Mouse (Mus musculus) kidney, embryonic 14.5 days (tissue): ENCODE measurements at regions not wholly inside any gene's neighbourhood (a gene's known extent, or its start where the extent isn't known, plus 50 kb on each side); places are given as distances from the start of the nearest gene placed in this dataset.

ENCODE experiments used
- ATAC-seq: fragments of 200-750 bp; cut with Nextera tagmentation; 2 replicates; pipeline ENCODE4 v1.8.0; 2017; ENCODE audit warnings: moderate number of reproducible peaks, mild to moderate bottlenecking, moderate TSS enrichment, moderate library complexity; ENCODE audit not compliant: low FRiP score, low TSS enrichment
- H3K27ac ChIP-seq: fragments of 300-500 bp; sonication (generic); 2 replicates; pipeline ENCODE4 v1.5.1; 2014; ENCODE audit warnings: low read depth, mild to moderate bottlenecking, low read length, moderate library complexity, mixed read lengths
- H3K27me3 ChIP-seq: fragments of 300-500 bp; sonication (generic); 2 replicates; pipeline ENCODE4 v1.6.1; 2014; ENCODE audit warnings: mild to moderate bottlenecking, low read length; ENCODE audit not compliant: control insufficient read depth, insufficient read depth
- H3K36me3 ChIP-seq: fragments of 300-500 bp; sonication (generic); 2 replicates; pipeline ENCODE4 v1.6.1; 2014; ENCODE audit warnings: low read length, mixed read lengths; ENCODE audit not compliant: control insufficient read depth, insufficient read depth
- H3K4me1 ChIP-seq: fragments of 300-500 bp; sonication (generic); 2 replicates; pipeline ENCODE4 v1.6.1; 2014; ENCODE audit warnings: low read length, mixed read lengths; ENCODE audit not compliant: control insufficient read depth, insufficient read depth
- H3K4me2 ChIP-seq: fragments of 300-500 bp; sonication (generic); replicated peaks from 2 replicates; pipeline ENCODE4 v1.6.1; 2014; ENCODE audit warnings: low read depth, mild to moderate bottlenecking, low read length
- H3K4me3 ChIP-seq: fragments of 300-500 bp; sonication (generic); 2 replicates; pipeline ENCODE4 v1.5.1; 2014; ENCODE audit warnings: mild to moderate bottlenecking, low read length
- H3K9ac ChIP-seq: fragments of 300-500 bp; sonication (generic); 2 replicates; pipeline ENCODE4 v1.6.1; 2014; ENCODE audit warnings: low read depth, mild to moderate bottlenecking, low read length, moderate library complexity
- H3K9me3 ChIP-seq: fragments of 300-500 bp; sonication (generic); 2 replicates; pipeline ENCODE4 v1.6.1; 2016; ENCODE audit warnings: low read length; ENCODE audit not compliant: control insufficient read depth
- WGBS: fragments of 180-500 bp; shearing (Covaris S2); extraction: QIAGEN DNeasy Blood & Tissue Kit; methylation state at CpG from one replicate; pipeline ENCODE4 v1.1.7; 2014; 5-methylcytosine and 5-hydroxymethylcytosine counted together

- no peak overlapping the region for H3K4me3 ChIP-seq
- no peak overlapping the region for H3K9ac ChIP-seq
- H3K4me1 ChIP-seq, result no peaks in the 10 kb centered on the region
- H3K9me3 ChIP-seq, result no peaks in the 10 kb centered on the region
- H3K27me3 ChIP-seq, result no peaks in the 10 kb centered on the region
- H3K4me2 ChIP-seq, result no peak overlapping the region
- WGBS, result 71% methylated on average over 3 of the region's 3 CpGs
- H3K36me3 ChIP-seq, result no peaks in the 10 kb centered on the region
- no peak overlapping the region for H3K27ac ChIP-seq
- ATAC-seq, result no peak
Measured at GRCm38 (mm10) chr16:87031836-87032235, 322.1 kb upstream of the N6amt1 start.

GRCm38 (mm10) chr16:87028516-87029145 lies 325.4 kb upstream of the N6amt1 start:
- no peaks in the 10 kb centered on the region for H3K36me3 ChIP-seq
- H3K4me3 ChIP-seq, result no peak overlapping the region
- WGBS, result 73% methylated on average over 5 of the region's 5 CpGs
- H3K4me1 ChIP-seq, result no peaks in the 10 kb centered on the region
- ATAC-seq, result no peak
- no peak overlapping the region for H3K27ac ChIP-seq
- no peaks in the 10 kb centered on the region for H3K27me3 ChIP-seq
- no peaks in the 10 kb centered on the region for H3K9me3 ChIP-seq
- no peak overlapping the region for H3K9ac ChIP-seq
- H3K4me2 ChIP-seq, result no peak overlapping the region

GRCm38 (mm10) chr16:87027621-87028020 lies 326.4 kb upstream of the N6amt1 start:
- Histone ChIP-seq H3K4me3 (no peak overlapping the region), H3K9me3 (no peaks in the 10 kb centered on the region), H3K36me3 (no peaks in the 10 kb centered on the region), H3K9ac (no peak overlapping the region), H3K27me3 (no peaks in the 10 kb centered on the region), H3K4me2 (no peak overlapping the region), H3K27ac (no peak overlapping the region), H3K4me1 (no peaks in the 10 kb centered on the region)
- 70% methylated on average over 1 of the region's 1 CpGs for WGBS
- no peak for ATAC-seq

- Histone ChIP-seq H3K9me3 (no peaks in the 10 kb centered on the region), H3K27me3 (no peaks in the 10 kb centered on the region), H3K36me3 (no peaks in the 10 kb centered on the region), H3K9ac (no peak overlapping the region), H3K27ac (no peak overlapping the region), H3K4me2 (no peak overlapping the region), H3K4me3 (no peak overlapping the region), H3K4me1 (no peaks in the 10 kb centered on the region)
- 89% methylated on average over 4 of the region's 4 CpGs for WGBS
- ATAC-seq, result no peak
Measured at GRCm38 (mm10) chr16:87022041-87022440, 331.9 kb upstream of the N6amt1 start.

- Histone ChIP-seq H3K4me1 (no peaks in the 10 kb centered on the region), H3K36me3 (no peaks in the 10 kb centered on the region), H3K9me3 (no peaks in the 10 kb centered on the region), H3K9ac (no peak overlapping the region), H3K27ac (no peak overlapping the region), H3K4me2 (no peak overlapping the region), H3K27me3 (no peaks in the 10 kb centered on the region), H3K4me3 (no peak overlapping the region)
- WGBS, result 82% methylated on average over 7 of the region's 7 CpGs
- ATAC-seq, result no peak
Measured at GRCm38 (mm10) chr16:87017107-87017670, 336.8 kb upstream of the N6amt1 start.

GRCm38 (mm10) chr16:87001579-87001978 lies 352.4 kb upstream of the N6amt1 start:
- 72% methylated on average over 3 of the region's 3 CpGs for WGBS
- H3K27ac ChIP-seq, result no peak overlapping the region
- H3K27me3 ChIP-seq, result no peaks in the 10 kb centered on the region
- no peak overlapping the region for H3K4me3 ChIP-seq
- no peak overlapping the region for H3K9ac ChIP-seq
- H3K36me3 ChIP-seq, result no peaks in the 10 kb centered on the region
- H3K4me1 ChIP-seq, result no peaks in the 10 kb centered on the region
- ATAC-seq, result no peak
- H3K9me3 ChIP-seq, result no peaks in the 10 kb centered on the region
- H3K4me2 ChIP-seq, result no peak overlapping the region

- Histone ChIP-seq H3K36me3 (no peaks in the 10 kb centered on the region), H3K9me3 (no peaks in the 10 kb centered on the region), H3K4me2 (no peak overlapping the region), H3K9ac (no peak overlapping the region), H3K27me3 (no peaks in the 10 kb centered on the region), H3K4me1 (no peaks in the 10 kb centered on the region), H3K4me3 (no peak overlapping the region), H3K27ac (no peak overlapping the region)
- ATAC-seq, result no peak
- 55% methylated on average over 3 of the region's 3 CpGs for WGBS
Measured at GRCm38 (mm10) chr16:87001135-87001534, 352.9 kb upstream of the N6amt1 start.

- 90% methylated on average over 3 of the region's 3 CpGs for WGBS
Measured at GRCm38 (mm10) chr16:86971691-86972090, 382.3 kb upstream of the N6amt1 start.

GRCm38 (mm10) chr16:86949681-86950080 lies 404.3 kb upstream of the N6amt1 start:
- ATAC-seq, result no peak
- Histone ChIP-seq H3K9ac (no peak overlapping the region), H3K36me3 (no peaks in the 10 kb centered on the region), H3K27me3 (no peaks in the 10 kb centered on the region), H3K4me2 (no peak overlapping the region), H3K4me1 (no peaks in the 10 kb centered on the region), H3K4me3 (no peak overlapping the region), H3K27ac (no peak overlapping the region), H3K9me3 (no peaks in the 10 kb centered on the region)
- WGBS, result 85% methylated on average over 6 of the region's 6 CpGs

More at GRCm38 (mm10) chr16:86971691-86972090, 382.3 kb upstream of the N6amt1 start:
- no peaks in the 10 kb centered on the region for H3K36me3 ChIP-seq
- H3K4me1 ChIP-seq, result no peaks in the 10 kb centered on the region
- H3K27ac ChIP-seq, result no peak overlapping the region
- ATAC-seq, result no peak
- H3K4me3 ChIP-seq, result no peak overlapping the region
- H3K4me2 ChIP-seq, result no peak overlapping the region
- H3K9me3 ChIP-seq, result no peaks in the 10 kb centered on the region
- H3K9ac ChIP-seq, result no peak overlapping the region
- no peaks in the 10 kb centered on the region for H3K27me3 ChIP-seq
